Mouse (Mus musculus) midbrain, embryonic 11.5 days (tissue): ENCODE measurements at regions not wholly inside any gene's neighbourhood (a gene's known extent, or its start where the extent isn't known, plus 50 kb on each side); places are given as distances from the start of the nearest gene placed in this dataset.
A peak's percentile ranks its signal among the peaks of the same experiment; 100 is the strongest.

Source experiments
- ATAC-seq: fragments of 200-750 bp; cut with Nextera tagmentation; 2 replicates; pipeline ENCODE4 v1.8.0; 2017; ENCODE audit warnings: moderate TSS enrichment, moderate library complexity; ENCODE audit not compliant: low FRiP score
- DNase-seq: peaks from one replicate; pipeline ENCODE4 v3.0.0; 2015; ENCODE audit warnings: low spot score; ENCODE audit errors: missing footprints
- H3K27ac ChIP-seq: fragments of 300-500 bp; sonication (generic); 2 replicates; pipeline ENCODE4 v1.5.1; 2014; ENCODE audit warnings: low read depth, low read length
- H3K27me3 ChIP-seq: fragments of 300-500 bp; sonication (generic); 2 replicates; pipeline ENCODE4 v1.6.1; 2014; ENCODE audit warnings: mild to moderate bottlenecking, low read length, moderate library complexity, mixed read lengths; ENCODE audit not compliant: control insufficient read depth, insufficient read depth
- H3K36me3 ChIP-seq: fragments of 300-500 bp; sonication (generic); 2 replicates; pipeline ENCODE4 v1.6.1; 2014; ENCODE audit warnings: mild to moderate bottlenecking, low read length, moderate library complexity, mixed read lengths; ENCODE audit not compliant: control insufficient read depth, insufficient read depth
- H3K4me1 ChIP-seq: fragments of 300-500 bp; sonication (generic); 2 replicates; pipeline ENCODE4 v1.6.1; 2014; ENCODE audit warnings: low read length; ENCODE audit not compliant: control insufficient read depth, insufficient read depth
- H3K4me2 ChIP-seq: fragments of 300-500 bp; sonication (generic); 2 replicates; pipeline ENCODE4 v1.6.1; 2014; ENCODE audit warnings: mild to moderate bottlenecking, moderate library complexity
- H3K4me3 ChIP-seq: fragments of 300-500 bp; sonication (generic); 2 replicates; pipeline ENCODE4 v1.5.1; 2014; ENCODE audit warnings: low read depth, low read length
- H3K9ac ChIP-seq: fragments of 300-500 bp; sonication (generic); 2 replicates; pipeline ENCODE4 v1.6.1; 2014; ENCODE audit warnings: low read length
- H3K9me3 ChIP-seq: fragments of 300-500 bp; sonication (generic); 2 replicates; pipeline ENCODE4 v1.6.1; 2016; ENCODE audit warnings: low read length; ENCODE audit not compliant: control insufficient read depth
- WGBS: fragments of 180-500 bp; shearing (Covaris S2); extraction: QIAGEN DNeasy Blood & Tissue Kit; methylation state at CpG from one replicate; pipeline ENCODE4 v1.1.7; 2014; 5-methylcytosine and 5-hydroxymethylcytosine counted together

DNA sequence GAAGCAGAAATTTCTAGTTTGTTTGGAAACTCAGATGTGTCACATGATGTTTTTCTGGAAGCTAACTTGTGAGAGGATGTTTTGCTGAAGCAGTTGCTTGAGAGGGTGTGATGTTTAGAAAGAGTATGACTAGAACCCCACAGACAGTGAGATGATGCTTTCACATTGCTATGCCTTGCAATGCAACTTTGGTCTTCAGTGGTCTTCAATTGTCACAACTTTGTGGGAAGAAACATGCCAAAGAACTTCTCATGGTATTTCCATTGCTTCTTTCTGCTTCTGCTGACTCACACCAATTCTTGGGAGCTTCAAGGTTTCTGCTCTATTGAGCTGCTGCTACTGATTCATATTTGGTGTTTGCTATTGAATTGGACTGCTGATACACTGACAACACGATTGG, 365.3 kb upstream of the Tmem229a start:
- no peaks in the 10 kb centered on the region for H3K4me1 ChIP-seq
- WGBS: 79% methylated on average over 1 of the region's 1 CpGs
- H3K4me2 ChIP-seq: no peak overlapping the region
- no peak overlapping the region for H3K27ac ChIP-seq
- H3K4me3 ChIP-seq: no peak overlapping the region
- H3K27me3 ChIP-seq: no peaks in the 10 kb centered on the region
- H3K9me3 ChIP-seq: no peaks in the 10 kb centered on the region
- no peak for ATAC-seq
- no peak overlapping the region for H3K9ac ChIP-seq
- no peaks in the 10 kb centered on the region for H3K36me3 ChIP-seq
- no peak for DNase-seq

DNA sequence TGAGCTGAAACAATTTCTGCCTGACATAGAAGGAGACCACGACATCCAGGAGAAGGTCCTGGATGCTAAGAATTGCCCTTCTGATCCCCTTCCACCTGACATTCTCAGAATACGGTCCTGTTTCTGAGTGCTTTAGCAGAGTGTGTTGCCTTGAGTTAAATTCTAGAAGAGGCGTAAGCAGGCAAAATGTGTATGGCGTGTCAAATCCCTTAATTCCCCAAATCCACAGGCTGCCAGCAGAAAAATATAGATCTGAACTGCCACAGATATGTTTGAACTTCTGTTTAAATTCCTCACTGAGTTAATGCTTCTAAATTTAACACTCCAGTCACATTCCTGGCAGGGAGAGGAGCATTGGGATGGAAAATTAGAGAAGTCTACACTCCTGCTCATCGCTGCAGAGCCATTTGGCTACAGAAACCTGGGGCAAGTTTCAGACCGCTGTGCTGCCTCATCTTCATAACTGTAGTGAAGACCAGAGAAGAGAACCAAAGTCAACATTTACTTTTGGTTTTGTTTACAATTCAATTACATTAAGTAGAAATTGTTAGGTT, 364.3 kb upstream of the Tmem229a start:
- Histone ChIP-seq H3K4me3 (no peak overlapping the region), H3K27ac (no peak overlapping the region), H3K27me3 (no peaks in the 10 kb centered on the region), H3K9ac (no peak overlapping the region), H3K36me3 (no peaks in the 10 kb centered on the region), H3K4me2 (no peak overlapping the region), H3K4me1 (no peaks in the 10 kb centered on the region), H3K9me3 (no peaks in the 10 kb centered on the region)
- ATAC-seq: no peak
- DNase-seq: no peak
- WGBS: 89% methylated on average over 6 of the region's 6 CpGs

DNA sequence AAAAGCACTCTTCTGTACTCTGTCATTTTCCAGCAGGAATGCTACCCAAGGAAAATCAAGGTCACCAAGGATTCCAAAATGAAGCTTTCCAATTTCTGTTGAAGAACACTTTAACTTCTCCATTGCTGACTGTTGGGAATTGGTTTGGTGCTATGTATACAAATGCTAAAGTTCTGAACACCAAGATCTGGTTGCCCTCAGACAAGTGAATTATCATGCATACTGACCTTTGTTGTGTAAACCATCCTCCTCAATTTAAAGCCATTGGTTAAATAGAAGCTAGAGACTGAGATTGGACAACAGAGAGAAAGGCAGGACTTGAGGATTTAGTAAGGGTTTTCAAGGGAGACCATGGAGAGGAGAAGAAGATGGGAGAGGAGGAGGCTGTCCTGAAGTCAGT, 351.4 kb upstream of the Tmem229a start:
- Histone ChIP-seq H3K4me2 (no peak overlapping the region), H3K27me3 (no peaks in the 10 kb centered on the region), H3K9ac (no peak overlapping the region), H3K9me3 (no peaks in the 10 kb centered on the region), H3K27ac (no peak overlapping the region), H3K4me1 (no peaks in the 10 kb centered on the region), H3K4me3 (no peak overlapping the region), H3K36me3 (no peaks in the 10 kb centered on the region)
- DNase-seq: no peak
- ATAC-seq: no peak

DNA sequence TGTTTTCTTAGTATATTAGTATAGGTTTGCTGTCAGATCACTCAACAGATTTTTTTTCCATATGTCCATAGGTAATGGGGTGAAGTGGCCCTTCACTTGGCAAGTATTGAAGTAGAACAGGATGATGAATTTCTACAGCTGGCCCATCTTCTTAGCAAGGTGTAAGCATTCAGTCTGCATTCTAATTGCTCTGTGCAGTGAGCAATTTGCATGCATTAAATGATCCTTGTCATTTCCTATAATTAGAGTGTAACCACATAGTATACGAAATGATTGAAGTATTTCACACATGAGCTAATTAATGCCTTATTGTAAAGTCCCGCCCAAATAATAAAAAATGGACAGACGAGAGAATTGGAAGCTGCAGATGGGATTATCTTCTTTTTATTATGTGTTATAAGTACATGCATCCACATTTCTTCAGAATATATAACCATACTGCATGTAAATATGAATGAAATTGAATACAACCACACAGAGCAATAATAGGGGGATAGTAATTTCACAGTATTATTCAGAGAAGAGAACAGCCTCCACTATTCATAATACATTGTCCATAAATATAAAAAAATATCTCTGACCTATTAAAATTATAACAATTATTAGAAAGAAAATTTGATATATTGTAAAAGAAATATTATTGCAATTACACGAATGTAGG, 348.9 kb upstream of the Tmem229a start:
- H3K9ac ChIP-seq: no peak overlapping the region
- H3K27me3 ChIP-seq: no peaks in the 10 kb centered on the region
- WGBS: 89% methylated on average over 4 of the region's 4 CpGs
- no peaks in the 10 kb centered on the region for H3K4me1 ChIP-seq
- H3K4me3 ChIP-seq: no peak overlapping the region
- H3K9me3 ChIP-seq: no peaks in the 10 kb centered on the region
- no peak overlapping the region for H3K4me2 ChIP-seq
- ATAC-seq (no peak), DNase-seq (no peak)
- H3K36me3 ChIP-seq: no peaks in the 10 kb centered on the region
- H3K27ac ChIP-seq: no peak overlapping the region

DNA sequence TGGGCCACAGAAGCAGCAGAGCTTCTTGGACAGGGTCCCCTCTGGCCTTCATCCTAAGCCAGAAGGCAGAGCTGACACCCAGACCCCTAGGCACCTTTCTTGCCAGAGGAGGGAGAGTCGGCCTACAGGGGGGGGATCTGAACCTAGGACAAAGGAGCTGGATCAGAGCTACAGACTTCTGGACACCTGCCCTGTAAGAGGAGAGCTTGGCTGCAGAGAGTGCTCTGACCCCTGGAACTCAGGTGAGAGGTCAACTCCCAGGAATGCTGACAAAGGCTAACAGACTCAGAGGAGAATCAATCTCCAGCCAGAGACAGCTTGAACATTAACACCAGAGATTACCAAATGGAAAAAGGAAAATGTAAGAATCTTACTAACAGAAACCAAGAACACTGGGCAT, 335.5 kb upstream of the Tmem229a start:
- ATAC-seq (no peak), DNase-seq (no peak)
- Histone ChIP-seq H3K4me3 (no peak overlapping the region), H3K4me2 (no peak overlapping the region), H3K27me3 (no peaks in the 10 kb centered on the region), H3K9me3 (no peaks in the 10 kb centered on the region), H3K36me3 (no peaks in the 10 kb centered on the region), H3K4me1 (no peaks in the 10 kb centered on the region), H3K27ac (no peak overlapping the region), H3K9ac (no peak overlapping the region)
- WGBS: 94% methylated on average over 1 of the region's 1 CpGs

DNA sequence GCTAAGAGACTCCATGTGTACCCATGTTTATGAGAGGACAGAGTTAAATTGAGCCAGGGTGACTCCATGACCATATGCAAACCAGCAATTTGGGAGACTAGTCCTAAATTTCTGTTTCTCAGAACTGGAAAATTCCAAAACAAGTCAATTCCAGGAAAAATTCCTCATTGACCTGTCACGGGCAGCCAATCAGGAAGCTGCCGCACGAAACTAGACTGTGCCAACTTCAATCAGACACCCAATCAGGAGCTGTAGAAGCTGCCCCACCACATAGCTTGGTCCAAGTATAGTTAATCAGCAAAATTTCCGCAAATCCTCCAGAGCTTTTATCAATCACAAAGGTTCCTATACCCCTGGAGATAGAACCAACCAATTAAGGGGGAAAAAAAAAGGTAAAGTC, 331.5 kb upstream of the Tmem229a start:
- Histone ChIP-seq H3K4me2 (no peak overlapping the region), H3K27ac (no peak overlapping the region), H3K9me3 (no peaks in the 10 kb centered on the region), H3K4me3 (no peak overlapping the region), H3K9ac (no peak overlapping the region), H3K36me3 (no peaks in the 10 kb centered on the region), H3K4me1 (no peaks in the 10 kb centered on the region), H3K27me3 (no peaks in the 10 kb centered on the region)
- ATAC-seq (no peak), DNase-seq (no peak)
- WGBS: 89% methylated on average over 4 of the region's 4 CpGs

DNA sequence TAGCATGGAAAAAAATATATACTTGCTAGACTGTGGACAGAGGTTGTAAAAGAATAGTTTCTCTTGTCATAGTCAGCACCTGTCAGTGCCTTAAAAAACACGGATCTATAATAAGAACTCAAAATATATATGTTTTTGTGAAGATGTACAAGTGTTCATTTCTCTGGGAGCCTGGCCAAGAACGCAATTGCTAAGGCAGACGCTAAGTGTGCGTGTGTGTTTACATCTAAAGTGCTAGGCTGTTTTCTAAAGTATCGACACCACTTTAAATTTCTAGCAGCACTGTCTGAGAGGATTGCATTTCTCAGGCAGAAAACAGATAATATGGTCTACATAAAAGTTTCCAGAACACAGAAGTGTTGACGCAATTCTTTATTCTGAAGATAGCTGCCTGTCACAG, 330.2 kb upstream of the Tmem229a start:
- Histone ChIP-seq H3K4me2 (no peak overlapping the region), H3K27me3 (no peaks in the 10 kb centered on the region; the same call in 1 of the 2 replicates), H3K9ac (no peak overlapping the region), H3K9me3 (no peaks in the 10 kb centered on the region), H3K4me3 (no peak overlapping the region), H3K27ac (no peak overlapping the region), H3K4me1 (no peaks in the 10 kb centered on the region), H3K36me3 (no peaks in the 10 kb centered on the region)
- ATAC-seq: no peak
- 90% methylated on average over 6 of the region's 6 CpGs for WGBS
- no peak for DNase-seq

DNA sequence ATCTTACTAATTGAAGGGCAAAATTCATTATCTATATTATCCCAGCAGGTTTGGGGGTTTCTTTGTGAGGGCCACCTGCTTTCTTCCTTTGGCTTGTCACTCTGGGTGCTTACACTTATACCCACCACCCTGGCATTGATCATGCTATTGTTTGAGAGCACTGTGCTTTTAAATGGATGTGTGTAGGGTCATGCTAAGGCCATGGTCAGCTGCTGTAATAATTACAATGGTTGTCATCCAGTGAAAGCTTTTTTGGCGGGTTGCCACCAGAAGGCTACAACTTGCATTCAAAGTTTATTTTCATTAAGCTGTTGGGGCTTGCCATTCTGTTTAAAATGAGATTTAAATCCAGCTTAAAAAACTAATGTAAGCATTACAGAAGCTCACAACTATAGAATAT, 322.4 kb upstream of the Tmem229a start:
- ATAC-seq: peak; percentile 93
- Histone ChIP-seq H3K27ac (no peak overlapping the region), H3K9me3 (no peaks in the 10 kb centered on the region), H3K36me3 (no peaks in the 10 kb centered on the region), H3K4me2 (no peak overlapping the region), H3K4me3 (no peak overlapping the region), H3K9ac (no peak overlapping the region), H3K4me1 (no peaks in the 10 kb centered on the region), H3K27me3 (no peaks in the 10 kb centered on the region; the same call in 1 of the 2 replicates)
- WGBS: 21% methylated on average over 1 of the region's 1 CpGs
- peak; percentile 85 for DNase-seq

DNA sequence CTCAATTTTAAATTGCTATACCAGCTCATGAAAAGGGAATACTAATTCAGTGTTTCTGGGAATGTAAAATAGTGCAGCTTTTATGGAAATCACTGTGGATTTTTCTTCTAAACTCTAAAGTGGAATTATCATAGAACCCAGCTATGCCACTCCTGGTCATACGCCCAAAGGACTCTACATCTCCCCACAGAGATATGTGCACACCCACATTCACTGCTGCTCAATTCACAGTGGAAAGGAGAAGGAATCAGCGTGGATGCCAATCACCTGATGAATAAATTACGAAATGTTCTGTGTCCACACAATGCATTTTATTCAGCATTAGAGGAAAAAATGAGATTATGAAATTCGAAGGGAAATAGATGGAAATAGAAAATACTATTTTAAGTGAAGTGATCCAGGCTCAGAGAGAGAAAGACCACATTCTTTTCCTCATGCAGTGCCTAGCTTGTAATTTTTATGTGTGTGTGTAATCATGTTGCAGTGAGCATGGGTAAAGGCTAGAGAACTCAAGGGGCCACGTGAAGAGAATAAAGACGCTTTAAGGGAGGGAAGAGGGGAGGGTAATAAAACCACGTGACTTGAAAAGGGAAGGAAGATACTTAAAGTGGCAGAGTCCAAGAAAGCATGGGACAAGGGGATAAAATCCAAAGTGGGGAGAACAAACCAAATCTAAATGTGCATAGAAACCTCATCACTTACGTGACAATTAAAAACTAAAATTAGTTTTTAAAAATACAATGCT, 321.8 kb upstream of the Tmem229a start:
- H3K36me3 ChIP-seq: no peaks in the 10 kb centered on the region
- no peak overlapping the region for H3K4me2 ChIP-seq
- 54% methylated on average over 8 of the region's 8 CpGs for WGBS
- no peaks in the 10 kb centered on the region for H3K4me1 ChIP-seq
- H3K27me3 ChIP-seq: no peaks in the 10 kb centered on the region; the same call in 1 of the 2 replicates
- H3K4me3 ChIP-seq: no peak overlapping the region
- no peaks in the 10 kb centered on the region for H3K9me3 ChIP-seq
- ATAC-seq (peak; percentile 91), DNase-seq (no peak)
- no peak overlapping the region for H3K9ac ChIP-seq
- H3K27ac ChIP-seq: no peak overlapping the region
